Mouse (Mus musculus): ENCODE data around the gene Ppp1r9a. TPM values are rescaled to one million over a fixed set of nuclear protein-coding genes. Genes with fewer than 3 reads are reported as not detected.

Gene Ppp1r9a
- polyA plus RNA-seq, 1 experiment from 2014 or later: 51.7 TPM

GRCm38 (mm10) chr6:5159385-5159791 lies 256.7 kb downstream of the Ppp1r9a start:
- Histone ChIP-seq H3K9ac (no peak overlapping the region), H3K27me3 (replicated peaks) (no peaks in the 10 kb centered on the region), H3K9me3 (no peaks in the 10 kb centered on the region), H3K27ac (no peak overlapping the region), H3K4me2 (no peak overlapping the region), H3K4me3 (no peak overlapping the region), H3K4me1 (no peaks in the 10 kb centered on the region), H3K36me3 (replicated peaks) (peaks cover 15% of the 10 kb centered on the region; the same call in 1 of the 2 replicates)
- WGBS: 76% methylated on average over 7 of the region's 7 CpGs
- ATAC-seq (replicated peaks): no peak

DNA sequence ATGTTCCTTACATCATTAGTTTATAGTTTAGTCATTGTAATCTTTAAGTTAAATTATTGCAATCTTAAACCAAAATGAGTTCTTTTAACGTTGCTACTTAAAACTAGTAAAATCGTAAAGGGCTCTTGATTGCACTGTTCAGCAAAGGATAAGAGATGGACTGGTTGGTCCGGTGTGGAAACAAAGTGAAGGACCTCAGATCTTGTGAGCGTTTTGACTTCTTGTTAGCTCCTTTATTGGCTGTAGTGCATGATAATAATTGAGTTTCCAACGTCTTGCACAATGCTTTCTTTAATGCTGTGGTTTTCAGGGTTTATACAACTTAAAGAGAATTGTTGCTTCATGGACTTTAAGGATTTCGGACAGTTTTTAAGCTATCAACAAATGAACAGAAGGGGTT lies 259.3 kb downstream of the Ppp1r9a start:
- no peak overlapping the region for H3K4me2 ChIP-seq
- no peak overlapping the region for H3K4me3 ChIP-seq
- peaks cover 1% of the 10 kb centered on the region; the same call in 1 of the 2 replicates for H3K4me1 ChIP-seq
- no peak for ATAC-seq (replicated peaks)
- WGBS: 93% methylated on average over 6 of the region's 6 CpGs
- H3K36me3 ChIP-seq (replicated peaks): peaks cover 13% of the 10 kb centered on the region; the same call in 1 of the 2 replicates
- no peaks in the 10 kb centered on the region for H3K9me3 ChIP-seq
- no peak overlapping the region for H3K9ac ChIP-seq
- H3K27ac ChIP-seq: no peak overlapping the region
- no peaks in the 10 kb centered on the region for H3K27me3 ChIP-seq (replicated peaks)

DNA sequence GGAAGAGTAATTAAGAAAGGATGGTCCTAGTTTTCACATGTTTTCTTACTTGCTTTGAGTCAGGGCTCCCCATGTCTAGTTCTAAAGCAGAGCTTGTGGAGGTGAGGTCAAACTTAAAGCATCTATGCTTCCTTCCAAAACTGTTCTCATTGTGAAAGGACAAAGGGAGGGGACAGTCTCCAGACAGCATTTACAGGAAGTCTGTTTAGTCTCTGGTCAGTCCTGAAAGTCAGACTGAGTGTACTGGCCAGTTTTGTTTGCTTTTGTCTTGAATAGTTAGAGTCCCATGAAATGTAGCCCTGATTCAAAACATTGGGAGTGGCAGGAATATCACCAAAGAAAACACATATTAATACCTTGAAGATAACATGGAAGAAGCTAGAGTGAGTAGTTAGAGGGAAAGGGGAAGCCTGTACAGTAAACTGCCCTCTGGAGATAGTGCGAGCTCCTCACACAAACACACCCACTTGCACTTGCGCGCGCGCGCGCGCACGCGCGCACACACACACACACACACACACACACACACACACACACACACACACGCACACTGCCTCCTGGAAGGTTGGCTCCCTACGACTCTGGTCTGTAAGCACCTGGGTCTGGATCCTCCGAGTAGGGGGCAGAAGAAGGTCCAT lies 260.9 kb downstream of the Ppp1r9a start:
- Histone ChIP-seq H3K36me3 (replicated peaks) (peaks cover 13% of the 10 kb centered on the region; the same call in 1 of the 2 replicates), H3K9me3 (no peaks in the 10 kb centered on the region), H3K27me3 (replicated peaks) (no peaks in the 10 kb centered on the region), H3K9ac (no peak overlapping the region), H3K4me1 (peaks cover 8% of the 10 kb centered on the region; the same call in 1 of the 2 replicates), H3K4me3 (no peak overlapping the region), H3K4me2 (no peak overlapping the region), H3K27ac (no peak overlapping the region)
- no peak for ATAC-seq (replicated peaks)
- 95% methylated on average over 14 of the region's 14 CpGs for WGBS

GRCm38 (mm10) chr6:5164855-5165254 lies 262.1 kb downstream of the Ppp1r9a start:
- Histone ChIP-seq H3K36me3 (replicated peaks) (0 out of 2 replicates have a peak, but pooled peaks cover 6% of the 10 kb centered on the region), H3K9me3 (no peaks in the 10 kb centered on the region), H3K9ac (no peak overlapping the region), H3K27me3 (replicated peaks) (no peaks in the 10 kb centered on the region), H3K4me2 (no peak overlapping the region), H3K4me1 (peaks cover 8% of the 10 kb centered on the region; the same call in 1 of the 2 replicates), H3K27ac (no peak overlapping the region), H3K4me3 (no peak overlapping the region)
- 76% methylated on average over 9 of the region's 9 CpGs for WGBS
- no peak for ATAC-seq (replicated peaks)

GRCm38 (mm10) chr6:5167051-5167677 lies 264.4 kb downstream of the Ppp1r9a start:
- H3K4me2 ChIP-seq: peak overlapping the region; percentile 39
- H3K27ac ChIP-seq: 0 out of 2 replicates have a peak overlapping the region, but pooled peaks have one; percentile 13
- H3K4me1 ChIP-seq: peaks cover 8% of the 10 kb centered on the region; the same call in 1 of the 2 replicates
- no peak overlapping the region for H3K9ac ChIP-seq
- no peaks in the 10 kb centered on the region for H3K9me3 ChIP-seq
- no peaks in the 10 kb centered on the region for H3K27me3 ChIP-seq (replicated peaks)
- H3K4me3 ChIP-seq: peak overlapping the region; percentile 15; the same call in 1 of the 2 replicates
- no peaks in the 10 kb centered on the region for H3K36me3 ChIP-seq (replicated peaks)
- ATAC-seq (replicated peaks): 0 out of 2 replicates have a peak, but pooled peaks have one; percentile 37
- WGBS: 20% methylated on average over 14 of the region's 14 CpGs

GRCm38 (mm10) chr6:5168158-5168557 lies 265.4 kb downstream of the Ppp1r9a start:
- no peak overlapping the region for H3K9ac ChIP-seq
- no peak overlapping the region for H3K4me2 ChIP-seq
- H3K27ac ChIP-seq: no peak overlapping the region
- no peaks in the 10 kb centered on the region for H3K9me3 ChIP-seq
- H3K27me3 ChIP-seq (replicated peaks): no peaks in the 10 kb centered on the region
- H3K36me3 ChIP-seq (replicated peaks): no peaks in the 10 kb centered on the region
- no peak overlapping the region for H3K4me3 ChIP-seq
- ATAC-seq (replicated peaks): no peak
- H3K4me1 ChIP-seq: peaks cover 8% of the 10 kb centered on the region; the same call in 1 of the 2 replicates
- 63% methylated on average over 9 of the region's 9 CpGs for WGBS

- H3K9me3 ChIP-seq: no peaks in the 10 kb centered on the region
- no peak overlapping the region for H3K27ac ChIP-seq
- no peak overlapping the region for H3K4me2 ChIP-seq
- peaks cover 8% of the 10 kb centered on the region; the same call in 1 of the 2 replicates for H3K4me1 ChIP-seq
- WGBS: 89% methylated on average over 4 of the region's 4 CpGs
- no peaks in the 10 kb centered on the region for H3K27me3 ChIP-seq (replicated peaks)
- no peak for ATAC-seq (replicated peaks)
- no peak overlapping the region for H3K9ac ChIP-seq
- H3K4me3 ChIP-seq: no peak overlapping the region
- H3K36me3 ChIP-seq (replicated peaks): no peaks in the 10 kb centered on the region
These were observed 268.7 kb downstream of the Ppp1r9a start for GRCm38 (mm10) chr6:5171418-5171817.

GRCm38 (mm10) chr6:5172571-5172970 lies 269.9 kb downstream of the Ppp1r9a start:
- Histone ChIP-seq H3K27ac (no peak overlapping the region), H3K4me3 (no peak overlapping the region), H3K27me3 (replicated peaks) (no peaks in the 10 kb centered on the region), H3K36me3 (replicated peaks) (no peaks in the 10 kb centered on the region), H3K9ac (no peak overlapping the region), H3K9me3 (no peaks in the 10 kb centered on the region), H3K4me1 (0 out of 2 replicates have a peak, but pooled peaks cover 2% of the 10 kb centered on the region), H3K4me2 (no peak overlapping the region)
- WGBS: 60% methylated on average over 9 of the region's 9 CpGs
- no peak for ATAC-seq (replicated peaks)

GRCm38 (mm10) chr6:5174179-5174812 lies 271.6 kb downstream of the Ppp1r9a start:
- Histone ChIP-seq H3K9me3 (no peaks in the 10 kb centered on the region), H3K27ac (no peak overlapping the region), H3K4me2 (no peak overlapping the region), H3K9ac (no peak overlapping the region), H3K36me3 (replicated peaks) (no peaks in the 10 kb centered on the region), H3K27me3 (replicated peaks) (no peaks in the 10 kb centered on the region), H3K4me1 (peaks cover 5% of the 10 kb centered on the region; the same call in 1 of the 2 replicates), H3K4me3 (no peak overlapping the region)
- ATAC-seq (replicated peaks): no peak
- whole genome bisulfite sequencing: 91% methylated on average over 10 of the region's 10 CpGs

GRCm38 (mm10) chr6:5177967-5178891 lies 275.5 kb downstream of the Ppp1r9a start:
- Histone ChIP-seq H3K4me3 (peak overlapping the region; percentile 30), H3K27ac (peak overlapping the region; percentile 26; the same call in 1 of the 2 replicates), H3K9ac (peak overlapping the region; percentile 23), H3K4me1 (peaks cover 5% of the 10 kb centered on the region; the same call in 1 of the 2 replicates), H3K27me3 (replicated peaks) (no peaks in the 10 kb centered on the region), H3K9me3 (no peaks in the 10 kb centered on the region), H3K36me3 (replicated peaks) (no peaks in the 10 kb centered on the region), H3K4me2 (peak overlapping the region; percentile 52)
- 29% methylated on average over 19 of the region's 19 CpGs for WGBS
- peak; percentile 85 for ATAC-seq (replicated peaks)

DNA sequence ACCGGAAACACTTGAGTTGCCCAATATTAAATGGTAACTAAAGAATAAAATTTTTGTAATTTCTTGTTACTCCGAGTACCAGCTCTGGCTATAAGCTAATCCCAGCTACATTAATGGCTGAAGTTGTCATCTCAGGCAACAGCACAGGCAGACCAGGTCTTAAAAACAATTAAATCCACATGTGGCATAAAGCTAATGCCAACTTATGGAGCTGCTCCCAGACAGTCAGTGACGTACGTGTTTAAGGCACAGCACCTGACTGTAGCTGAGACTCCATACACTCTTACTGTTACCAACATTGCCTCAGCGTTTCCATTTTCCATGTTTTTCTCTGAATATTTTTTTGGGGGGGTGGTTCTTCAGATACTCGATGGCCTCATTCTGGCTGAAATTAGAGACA lies 276.5 kb downstream of the Ppp1r9a start:
- Histone ChIP-seq H3K4me2 (no peak overlapping the region), H3K27me3 (replicated peaks) (no peaks in the 10 kb centered on the region), H3K4me1 (peaks cover 5% of the 10 kb centered on the region; the same call in 1 of the 2 replicates), H3K36me3 (replicated peaks) (no peaks in the 10 kb centered on the region), H3K9me3 (no peaks in the 10 kb centered on the region), H3K4me3 (no peak overlapping the region), H3K9ac (no peak overlapping the region), H3K27ac (no peak overlapping the region)
- 91% methylated on average over 6 of the region's 6 CpGs for WGBS
- ATAC-seq (replicated peaks): no peak

Data from midbrain, embryonic 15.5 days (tissue).